Mouse (Mus musculus): ENCODE measurements around the gene Brd3. TPM values are rescaled to one million over a fixed set of nuclear protein-coding genes. Genes with fewer than 3 reads are reported as not detected.

The Brd3 gene
- polyA plus RNA-seq, 1 experiment from 2014 or later, result 169 TPM

- H3K36me3 ChIP-seq, result peaks cover 17% of the 10 kb centered on the region
- peak overlapping the region; percentile 73 for H3K9ac ChIP-seq
- peak overlapping the region; percentile 94 for H3K4me2 ChIP-seq (replicated peaks)
- H3K27me3 ChIP-seq, result no peaks in the 10 kb centered on the region
- no peak for ATAC-seq (ENCODE audit: low FRiP score, low read depth)
- peaks cover 36% of the 10 kb centered on the region for H3K4me1 ChIP-seq
- 27% methylated on average over 11 of the region's 11 CpGs for WGBS
- H3K27ac ChIP-seq, result peak overlapping the region; percentile 93
- peak overlapping the region; percentile 99 for H3K4me3 ChIP-seq
- no peaks in the 10 kb centered on the region for H3K9me3 ChIP-seq
Measured at GRCm38 (mm10) chr2:27476303-27477192, 30.9 kb downstream of the Brd3 start.

- peaks cover 24% of the 10 kb centered on the region for H3K36me3 ChIP-seq
- H3K9ac ChIP-seq, result peak overlapping the region; percentile 98
- H3K4me3 ChIP-seq, result peak overlapping the region; percentile 99
- no peaks in the 10 kb centered on the region for H3K27me3 ChIP-seq
- under 1% methylated on average over 66 of the region's 96 CpGs for WGBS
- peak; percentile 97 for ATAC-seq (ENCODE audit: low FRiP score, low read depth)
- peak overlapping the region; percentile 94 for H3K4me2 ChIP-seq (replicated peaks)
- H3K4me1 ChIP-seq, result peaks cover 44% of the 10 kb centered on the region
- H3K27ac ChIP-seq, result peak overlapping the region; percentile 97
- no peaks in the 10 kb centered on the region for H3K9me3 ChIP-seq
Measured at GRCm38 (mm10) chr2:27475495-27476302, 31.8 kb downstream of the Brd3 start.

GRCm38 (mm10) chr2:27474621-27475484, 32.6 kb downstream of the Brd3 start:
- peak; percentile 8 for ATAC-seq (ENCODE audit: low FRiP score, low read depth)
- H3K27me3 ChIP-seq, result no peaks in the 10 kb centered on the region
- no peaks in the 10 kb centered on the region for H3K9me3 ChIP-seq
- peak overlapping the region; percentile 94 for H3K4me2 ChIP-seq (replicated peaks)
- peaks cover 53% of the 10 kb centered on the region for H3K4me1 ChIP-seq
- peak overlapping the region; percentile 99 for H3K4me3 ChIP-seq
- H3K9ac ChIP-seq, result peak overlapping the region; percentile 98
- peak overlapping the region; percentile 97 for H3K27ac ChIP-seq
- under 1% methylated on average over 83 of the region's 84 CpGs for WGBS
- H3K36me3 ChIP-seq, result peaks cover 28% of the 10 kb centered on the region

DNA sequence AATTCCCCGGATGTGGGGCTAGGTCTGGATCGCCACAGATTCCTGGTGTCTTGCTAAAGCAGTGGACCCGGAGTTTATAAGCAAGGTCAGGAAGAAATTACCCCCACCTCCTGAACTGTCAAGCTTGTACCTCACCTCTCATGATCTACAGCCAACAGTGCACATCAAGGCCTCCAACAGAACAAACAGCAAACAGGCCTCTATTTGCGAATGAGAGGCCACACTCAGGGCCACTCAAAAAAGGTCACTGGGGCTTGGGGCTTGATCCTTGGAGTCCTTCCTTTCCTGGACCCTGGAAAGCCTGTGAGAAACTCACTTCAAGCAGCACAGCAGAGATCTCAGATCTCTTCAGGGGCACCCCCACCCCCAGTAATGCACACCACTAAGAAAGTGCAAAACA, 33.6 kb downstream of the Brd3 start:
- Histone ChIP-seq H3K4me1 (peaks cover 62% of the 10 kb centered on the region), H3K4me3 (peak overlapping the region; percentile 99), H3K27ac (peak overlapping the region; percentile 97; the same call in 1 of the 2 replicates), H3K36me3 (peaks cover 36% of the 10 kb centered on the region), H3K9me3 (no peaks in the 10 kb centered on the region), H3K27me3 (no peaks in the 10 kb centered on the region), H3K4me2 (replicated peaks) (peak overlapping the region; percentile 94), H3K9ac (peak overlapping the region; percentile 98)
- ATAC-seq (ENCODE audit: low FRiP score, low read depth), result no peak
- WGBS, result 15% methylated on average over 4 of the region's 4 CpGs

DNA sequence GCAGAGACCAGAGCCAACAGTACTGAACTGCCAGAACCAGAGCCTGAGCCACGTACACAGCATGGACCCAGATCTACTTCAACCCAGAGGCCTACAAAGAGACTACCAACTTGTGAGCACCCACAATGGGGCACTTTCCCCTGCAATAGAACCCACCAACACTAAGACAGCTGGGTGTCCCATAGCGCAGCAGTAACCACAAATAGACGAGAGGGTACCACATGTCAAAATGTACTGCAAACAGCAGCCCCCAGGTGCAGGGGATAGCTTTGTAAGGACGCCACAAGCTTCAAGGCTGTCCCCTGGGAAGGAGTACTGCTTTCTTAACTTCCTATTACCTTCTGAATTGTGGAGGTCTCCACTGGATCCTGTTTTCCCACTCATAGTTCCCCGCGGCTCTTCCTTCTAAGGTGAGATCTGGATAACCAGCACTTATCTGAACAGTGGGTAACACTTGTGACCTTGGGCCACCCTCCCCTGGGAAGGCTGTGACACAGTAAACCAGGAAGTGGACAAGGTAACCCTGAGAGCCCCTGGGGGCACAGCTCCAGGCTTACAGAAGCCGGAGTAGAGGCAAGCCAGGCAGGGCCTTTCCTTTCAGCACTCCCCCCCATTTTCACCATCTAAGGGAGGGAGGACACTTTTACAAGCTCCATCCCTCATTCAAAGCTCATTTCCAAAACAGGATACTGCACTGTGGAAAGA, 34.2 kb downstream of the Brd3 start:
- Histone ChIP-seq H3K4me1 (peaks cover 65% of the 10 kb centered on the region), H3K27ac (no peak overlapping the region), H3K4me2 (replicated peaks) (peak overlapping the region; percentile 94), H3K9ac (peak overlapping the region; percentile 98), H3K27me3 (no peaks in the 10 kb centered on the region), H3K4me3 (peak overlapping the region; percentile 99), H3K36me3 (peaks cover 40% of the 10 kb centered on the region), H3K9me3 (no peaks in the 10 kb centered on the region)
- ATAC-seq (ENCODE audit: low FRiP score, low read depth), result no peak
- 63% methylated on average over 7 of the region's 7 CpGs for WGBS

DNA sequence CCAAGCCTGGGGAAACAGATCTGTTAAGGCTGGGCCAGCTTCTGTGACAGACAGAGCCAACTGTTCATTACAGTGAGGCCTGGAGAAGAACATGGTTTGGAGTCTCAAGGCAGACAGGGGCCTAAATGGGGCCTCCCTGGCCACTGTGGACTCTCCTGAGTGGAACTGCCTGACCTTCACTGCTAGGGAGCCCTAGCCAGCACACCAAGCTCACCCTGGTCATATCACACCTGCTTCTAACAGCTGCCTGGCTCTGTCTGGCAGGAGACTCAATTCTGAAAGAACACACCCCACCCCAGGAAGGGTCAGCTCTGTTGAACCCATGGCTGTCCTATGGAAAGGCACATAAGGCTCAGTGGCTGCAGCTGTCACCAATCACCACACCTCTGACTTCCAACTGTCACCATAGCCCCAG, 36.3 kb downstream of the Brd3 start:
- peaks cover 58% of the 10 kb centered on the region for H3K36me3 ChIP-seq
- no peaks in the 10 kb centered on the region for H3K27me3 ChIP-seq
- H3K4me3 ChIP-seq, result no peak overlapping the region
- H3K27ac ChIP-seq, result no peak overlapping the region
- H3K4me1 ChIP-seq, result peaks cover 60% of the 10 kb centered on the region
- peak overlapping the region; percentile 94; the same call in 1 of the 2 replicates for H3K4me2 ChIP-seq (replicated peaks)
- ATAC-seq (ENCODE audit: low FRiP score, low read depth), result no peak; the same call in 1 of the 2 replicates
- H3K9ac ChIP-seq, result peak overlapping the region; percentile 21; the same call in 1 of the 2 replicates
- H3K9me3 ChIP-seq, result no peaks in the 10 kb centered on the region

DNA sequence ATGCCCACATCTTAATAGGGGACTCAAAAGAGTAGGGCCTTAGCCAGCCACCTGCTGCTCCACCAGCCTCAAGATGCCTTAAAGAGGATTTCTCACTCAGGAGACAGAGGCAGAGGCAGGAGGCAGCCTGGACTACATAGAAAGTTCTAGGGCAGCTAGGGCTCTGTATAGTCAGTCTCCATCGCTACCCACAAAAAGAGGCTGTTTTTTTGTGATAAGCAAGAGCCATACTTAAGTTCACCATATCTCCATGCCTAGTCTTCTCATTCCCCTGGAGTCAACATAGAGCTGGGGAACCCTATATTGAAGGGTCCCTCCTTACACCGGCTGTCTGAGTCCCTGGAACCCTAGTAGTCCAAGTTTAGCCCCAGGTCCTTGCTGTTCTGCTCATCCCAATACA, 36.9 kb downstream of the Brd3 start:
- no peak overlapping the region for H3K4me3 ChIP-seq
- 93% methylated on average over 2 of the region's 2 CpGs for WGBS
- no peak overlapping the region for H3K27ac ChIP-seq
- no peak overlapping the region for H3K9ac ChIP-seq
- H3K9me3 ChIP-seq, result no peaks in the 10 kb centered on the region
- H3K27me3 ChIP-seq, result no peaks in the 10 kb centered on the region
- no peak for ATAC-seq (ENCODE audit: low FRiP score, low read depth)
- no peak overlapping the region for H3K4me2 ChIP-seq (replicated peaks)
- peaks cover 60% of the 10 kb centered on the region for H3K4me1 ChIP-seq
- peaks cover 65% of the 10 kb centered on the region for H3K36me3 ChIP-seq

GRCm38 (mm10) chr2:27469991-27470355, 37.5 kb downstream of the Brd3 start:
- no peaks in the 10 kb centered on the region for H3K9me3 ChIP-seq
- no peak overlapping the region; the same call in 1 of the 2 replicates for H3K4me2 ChIP-seq (replicated peaks)
- H3K9ac ChIP-seq, result no peak overlapping the region
- peaks cover 60% of the 10 kb centered on the region for H3K4me1 ChIP-seq
- ATAC-seq (ENCODE audit: low FRiP score, low read depth), result no peak
- 61% methylated on average over 3 of the region's 3 CpGs for WGBS
- peaks cover 69% of the 10 kb centered on the region for H3K36me3 ChIP-seq
- no peak overlapping the region for H3K4me3 ChIP-seq
- H3K27me3 ChIP-seq, result no peaks in the 10 kb centered on the region
- no peak overlapping the region for H3K27ac ChIP-seq

- H3K9me3 ChIP-seq, result no peaks in the 10 kb centered on the region
- no peak overlapping the region for H3K4me2 ChIP-seq (replicated peaks)
- H3K27me3 ChIP-seq, result no peaks in the 10 kb centered on the region
- 70% methylated on average over 4 of the region's 4 CpGs for WGBS
- H3K9ac ChIP-seq, result no peak overlapping the region
- no peak overlapping the region; the same call in 1 of the 2 replicates for H3K27ac ChIP-seq
- H3K36me3 ChIP-seq, result peaks cover 74% of the 10 kb centered on the region
- H3K4me1 ChIP-seq, result peaks cover 60% of the 10 kb centered on the region
- no peak for ATAC-seq (ENCODE audit: low FRiP score, low read depth)
- H3K4me3 ChIP-seq, result no peak overlapping the region
Measured at GRCm38 (mm10) chr2:27469292-27469990, 38.0 kb downstream of the Brd3 start.

DNA sequence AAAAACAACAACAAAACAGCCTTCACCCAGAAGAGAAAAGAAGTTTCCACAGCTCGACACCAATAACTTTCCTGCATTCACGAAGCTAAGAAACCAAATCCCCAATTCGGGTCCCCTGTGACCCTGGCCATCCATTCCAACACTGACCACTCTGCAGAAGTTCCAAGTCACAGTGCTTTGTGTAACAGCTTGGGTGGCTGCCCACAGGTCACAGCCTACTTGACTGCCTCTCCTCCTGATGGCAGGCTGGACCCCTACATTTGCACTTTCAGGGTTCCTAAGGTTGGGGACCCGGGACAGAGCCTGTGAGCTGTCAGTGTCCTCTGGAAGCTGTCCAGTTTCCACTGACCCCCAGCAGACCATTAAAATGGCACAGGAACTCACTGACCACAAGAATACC, 44.6 kb downstream of the Brd3 start:
- Histone ChIP-seq H3K27me3 (no peaks in the 10 kb centered on the region), H3K9me3 (no peaks in the 10 kb centered on the region), H3K27ac (no peak overlapping the region), H3K4me1 (peaks cover 3% of the 10 kb centered on the region; the same call in 1 of the 2 replicates), H3K36me3 (peaks cover 97% of the 10 kb centered on the region), H3K4me2 (replicated peaks) (no peak overlapping the region), H3K4me3 (no peak overlapping the region), H3K9ac (no peak overlapping the region)
- ATAC-seq (ENCODE audit: low FRiP score, low read depth), result no peak
- WGBS, result 93% methylated on average over 4 of the region's 4 CpGs
